Comparison of ENCODE assay signal across 21 mouse cellular contexts in genomic region chr1:139192635-139193034, GRCm38 (mm10).
DNase-seq lines count a peak whose midpoint lies in the region; ATAC-seq and TF ChIP-seq lines count a peak whose summit lies in the region.
"Had no signal": no experiment of that assay in that cellular context is flagged by ENCODE, and none has a peak within 500 bp of the region (broad histone marks: within the 10 kb centered on the region; RNA-seq: fewer than 3 reads in every experiment).

No protein-coding gene starts in this region.

- no peak for TF ChIP-seq CTCF in layer of hippocampus, adult 2 months (conservative IDR thresholded peaks at IDR 0.05)

- no peak overlapping the region for H3K4me3 ChIP-seq in layer of hippocampus, adult 2 months
- H3K4me3 ChIP-seq: embryonic facial prominence, embryonic 12.5 days; forebrain, embryonic 12.5 days; heart, adult 2 months; heart, embryonic 15.5 days; hindbrain, embryonic 13.5 days had no signal

- peak; percentile 47; the same call in 1 of the 2 replicates for ATAC-seq in frontal cortex, adult (ENCODE audit: low TSS enrichment)
- ATAC-seq: CD4-positive, CD25-positive, alpha-beta regulatory T cell, adult 4 months; forebrain, postnatal 0 days; hindbrain, postnatal 0 days had no signal

- H3K27ac ChIP-seq in layer of hippocampus, adult 2 months: peak overlapping the region; percentile 51
- H3K27ac ChIP-seq: embryonic facial prominence, embryonic 12.5 days; forebrain, embryonic 12.5 days; heart, adult 2 months; heart, embryonic 15.5 days; hindbrain, embryonic 13.5 days; hindbrain, postnatal 0 days had no signal

- peak; percentile 35 to 37 for DNase-seq in cerebellum, postnatal 10 days
- no peak for DNase-seq in cerebellum, adult 8-10 months
- DNase-seq in frontal cortex, postnatal 10 days (ENCODE audit: low spot score in 2 of 2): no peak
- peak; percentile 30 for DNase-seq in layer of hippocampus, adult 2 months (ENCODE audit: low spot score in 2 of 2)
- DNase-seq in layer of hippocampus, postnatal 25 days (ENCODE audit: extremely low spot score in 1 of 2, low spot score in 1 of 2): no peak
- no peak for DNase-seq in adrenal gland, postnatal 4 days (ENCODE audit: low spot score in 2 of 2)
- DNase-seq: adrenal gland, adult 8-10 months; adrenal gland, postnatal 36 days; B cell, adult 2 months; cerebellum, adult 18-20 months; forebrain, postnatal 0 days; gastrocnemius, postnatal 10 days; heart, adult 2 months; heart, postnatal 14 days had no signal

Comparison
In these comparisons a context has a peak if more than half of its experiments do, and no peak if none do; other contexts are left out.
1. DNase-seq: peak in cerebellum, postnatal 10 days (2 of 2) and layer of hippocampus, adult 2 months (2 of 2); none in cerebellum, adult 8-10 months (single experiment), frontal cortex, postnatal 10 days (0 of 2), layer of hippocampus, postnatal 25 days (0 of 2) and adrenal gland, postnatal 4 days (0 of 2).